Mouse (Mus musculus) cerebral cortex, adult 2 months (tissue): ENCODE results near the gene Zg16.

Experiments
- WGBS: fragments of 180-500 bp; shearing (Covaris S2); methylation state at CpG from one replicate; pipeline ENCODE4 v1.1.7; 2018; 5-methylcytosine and 5-hydroxymethylcytosine counted together

The Zg16 gene

GRCm38 (mm10) chr7:127104560-127105332 is 17.6 kb upstream of the Zg16 start:
- WGBS, result 15% methylated on average over 17 of the region's 17 CpGs

- WGBS, result 59% methylated on average over 6 of the region's 6 CpGs
These were observed 16.8 kb upstream of the Zg16 start for GRCm38 (mm10) chr7:127103960-127104359.

- 85% methylated on average over 6 of the region's 6 CpGs for WGBS
These were observed 15.0 kb upstream of the Zg16 start for GRCm38 (mm10) chr7:127102148-127102547.

GRCm38 (mm10) chr7:127101451-127102016 is 14.4 kb upstream of the Zg16 start:
- WGBS, result 50% methylated on average over 2 of the region's 2 CpGs

GRCm38 (mm10) chr7:127099528-127099927 is 12.4 kb upstream of the Zg16 start:
- 91% methylated on average over 4 of the region's 4 CpGs for WGBS

GRCm38 (mm10) chr7:127098950-127099349 is 11.8 kb upstream of the Zg16 start:
- WGBS, result 92% methylated on average over 4 of the region's 4 CpGs

GRCm38 (mm10) chr7:127098521-127098920 is 11.4 kb upstream of the Zg16 start:
- WGBS, result 88% methylated on average over 5 of the region's 5 CpGs

GRCm38 (mm10) chr7:127096456-127096855 is 9.3 kb upstream of the Zg16 start:
- WGBS, result 60% methylated on average over 7 of the region's 7 CpGs

GRCm38 (mm10) chr7:127093914-127094313 is 6.8 kb upstream of the Zg16 start:
- WGBS, result 82% methylated on average over 3 of the region's 3 CpGs

- WGBS, result 73% methylated on average over 16 of the region's 16 CpGs
These were observed 4.2 kb upstream of the Zg16 start, which contains the start of gene AI467606 for GRCm38 (mm10) chr7:127091114-127091896. Gene AI467606 (plus strand): TSS chr7:127091359.

GRCm38 (mm10) chr7:127090154-127091113 is 3.3 kb upstream of the Zg16 start:
- WGBS, result 92% methylated on average over 20 of the region's 20 CpGs

GRCm38 (mm10) chr7:127088901-127089845 is 2.0 kb upstream of the Zg16 start:
- WGBS, result 36% methylated on average over 27 of the region's 27 CpGs

GRCm38 (mm10) chr7:127088083-127088482 is 955 bp upstream of the Zg16 start:
- WGBS, result 85% methylated on average over 3 of the region's 3 CpGs

GRCm38 (mm10) chr7:127085751-127086150 is 1.4 kb downstream of the Zg16 start:
- 93% methylated on average over 6 of the region's 6 CpGs for WGBS

- WGBS, result 89% methylated on average over 2 of the region's 2 CpGs
These were observed 2.3 kb downstream of the Zg16 start for GRCm38 (mm10) chr7:127084794-127085193.

GRCm38 (mm10) chr7:127083689-127084088 is 3.4 kb downstream of the Zg16 start:
- 91% methylated on average over 4 of the region's 4 CpGs for WGBS

- whole genome bisulfite sequencing, result 77% methylated on average over 2 of the region's 2 CpGs
These were observed 4.1 kb downstream of the Zg16 start for GRCm38 (mm10) chr7:127082995-127083394.

GRCm38 (mm10) chr7:127082271-127082670 is 4.9 kb downstream of the Zg16 start:
- WGBS, result 81% methylated on average over 8 of the region's 8 CpGs

GRCm38 (mm10) chr7:127080045-127080444 is 7.1 kb downstream of the Zg16 start:
- 85% methylated on average over 3 of the region's 3 CpGs for WGBS

GRCm38 (mm10) chr7:127077692-127078091 is 9.4 kb downstream of the Zg16 start:
- WGBS, result 81% methylated on average over 3 of the region's 3 CpGs
